Mouse (Mus musculus): ENCODE data around the gene Rnh1. TPM values are rescaled to one million over a fixed set of nuclear protein-coding genes. Genes with fewer than 3 reads are reported as not detected.

The Rnh1 gene
- polyA plus RNA-seq, 1 experiment from 2014 or later: 72.2 TPM

GRCm38 (mm10) chr7:141117636-141118035 is 55.0 kb downstream of the Rnh1 start, which contains the start of gene Ano9:
Gene Ano9, minus strand, starts transcription at chr7:141117806.
- DNase-seq (ENCODE audit: low spot score): no peak

GRCm38 (mm10) chr7:141115874-141116273 is 56.8 kb downstream of the Rnh1 start:
- no peak for DNase-seq (ENCODE audit: low spot score)

MicroRNA genes within 50 kb of the gene (microRNA counts, 519-probe panel; counts per million panel counts)
- microRNA mmu-miR-210: 5,689 counts per million, percentile 87 among the panel's probes with 10 or more counts

Small RNA genes lying within 50 kb of the gene (microRNA-seq; reads per million reads assigned to microRNA genes)
- 1,321 reads per million, percentile 75 among the genes with 10 or more reads in this experiment for gene Mir210 (ENCODE audit: borderline number of aligned reads)

Other genes starting within 250 kb of the Rnh1 start
- gene Pgghg, start 231.5 kb downstream of the Rnh1 start, polyA plus RNA-seq (2015; fragmentation: Nextera tagmentation; extraction: Ambion mirVana): 15.5 and 18.6 TPM in 2 replicates
- 0.39 and 0.63 TPM in 2 replicates for gene Ifitm5, start 222.6 kb downstream of the Rnh1 start, polyA plus RNA-seq (2015; fragmentation: Nextera tagmentation; extraction: Ambion mirVana)
- gene Gm45717, start 216.9 kb downstream of the Rnh1 start, polyA plus RNA-seq (2015; fragmentation: Nextera tagmentation; extraction: Ambion mirVana): not detected in 2 replicates
- 443 and 459 TPM in 2 replicates for gene Ifitm2, start 216.9 kb downstream of the Rnh1 start, polyA plus RNA-seq (2015; fragmentation: Nextera tagmentation; extraction: Ambion mirVana)
- gene Ifitm1, start 205.6 kb downstream of the Rnh1 start, polyA plus RNA-seq (2015; fragmentation: Nextera tagmentation; extraction: Ambion mirVana): 109 and 131 TPM in 2 replicates
- 987 and 1,033 TPM in 2 replicates for gene Ifitm3, start 162.1 kb downstream of the Rnh1 start, polyA plus RNA-seq (2015; fragmentation: Nextera tagmentation; extraction: Ambion mirVana)
- 0.73 and 0.95 TPM in 2 replicates for gene Ifitm6, start 154.9 kb downstream of the Rnh1 start, polyA plus RNA-seq (2015; fragmentation: Nextera tagmentation; extraction: Ambion mirVana)
- gene Gm17387, start 143.7 kb downstream of the Rnh1 start, polyA plus RNA-seq (2015; fragmentation: Nextera tagmentation; extraction: Ambion mirVana): not detected in 2 replicates
- gene B4galnt4, start 111.8 kb downstream of the Rnh1 start, polyA plus RNA-seq (2015; fragmentation: Nextera tagmentation; extraction: Ambion mirVana): 2.0 and 2.5 TPM in 2 replicates
- 45.1 and 47.8 TPM in 2 replicates for gene Pkp3, start 94.6 kb downstream of the Rnh1 start, polyA plus RNA-seq (2015; fragmentation: Nextera tagmentation; extraction: Ambion mirVana)
- 45.9 and 51.9 TPM in 2 replicates for gene Sigirr, start 72.3 kb downstream of the Rnh1 start, polyA plus RNA-seq (2015; fragmentation: Nextera tagmentation; extraction: Ambion mirVana)
- 0.18 and 0.33 TPM in 2 replicates for gene Ano9, start 55.1 kb downstream of the Rnh1 start, polyA plus RNA-seq (2015; fragmentation: Nextera tagmentation; extraction: Ambion mirVana)
- 25.5 and 28.8 TPM in 2 replicates for gene Ptdss2, start 50.5 kb downstream of the Rnh1 start, polyA plus RNA-seq (2015; fragmentation: Nextera tagmentation; extraction: Ambion mirVana)
- gene Hras, start 21.1 kb upstream of the Rnh1 start, polyA plus RNA-seq (2015; fragmentation: Nextera tagmentation; extraction: Ambion mirVana): 58.8 and 66.5 TPM in 2 replicates
- 2.5 and 2.9 TPM in 2 replicates for gene Lrrc56, start 21.3 kb upstream of the Rnh1 start, polyA plus RNA-seq (2015; fragmentation: Nextera tagmentation; extraction: Ambion mirVana)
- 1.1 and 1.8 TPM in 2 replicates for gene Lmntd2, start 41.2 kb upstream of the Rnh1 start, polyA plus RNA-seq (2015; fragmentation: Nextera tagmentation; extraction: Ambion mirVana)
- 19.7 and 20.6 TPM in 2 replicates for gene Rassf7, start 43.0 kb upstream of the Rnh1 start, polyA plus RNA-seq (2015; fragmentation: Nextera tagmentation; extraction: Ambion mirVana)
- 63.0 and 67.4 TPM in 2 replicates for gene Phrf1, start 55.9 kb upstream of the Rnh1 start, polyA plus RNA-seq (2015; fragmentation: Nextera tagmentation; extraction: Ambion mirVana)
- gene Irf7, start 93.6 kb upstream of the Rnh1 start, polyA plus RNA-seq (2015; fragmentation: Nextera tagmentation; extraction: Ambion mirVana): 46.6 and 46.7 TPM in 2 replicates
- gene Cdhr5, start 103.9 kb upstream of the Rnh1 start, polyA plus RNA-seq (2015; fragmentation: Nextera tagmentation; extraction: Ambion mirVana): 0.42 and 0.73 TPM in 2 replicates
- gene Sct, start 106.3 kb upstream of the Rnh1 start, polyA plus RNA-seq (2015; fragmentation: Nextera tagmentation; extraction: Ambion mirVana): 3.9 and 5.0 TPM in 2 replicates
- 0.33 and 0.40 TPM in 2 replicates for gene Drd4, start 119.1 kb upstream of the Rnh1 start, polyA plus RNA-seq (2015; fragmentation: Nextera tagmentation; extraction: Ambion mirVana)
- 25.6 and 27.6 TPM in 2 replicates for gene Deaf1, start 154.8 kb upstream of the Rnh1 start, polyA plus RNA-seq (2015; fragmentation: Nextera tagmentation; extraction: Ambion mirVana)
- gene Tmem80, start 154.9 kb upstream of the Rnh1 start, polyA plus RNA-seq (2015; fragmentation: Nextera tagmentation; extraction: Ambion mirVana): 43.0 and 45.6 TPM in 2 replicates
- gene Eps8l2, start 166.0 kb upstream of the Rnh1 start, polyA plus RNA-seq (2015; fragmentation: Nextera tagmentation; extraction: Ambion mirVana): 8.1 and 10.4 TPM in 2 replicates
- 379 and 423 TPM in 2 replicates for gene Taldo1, start 219.3 kb upstream of the Rnh1 start, polyA plus RNA-seq (2015; fragmentation: Nextera tagmentation; extraction: Ambion mirVana)
- 52.1 and 53.8 TPM in 2 replicates for gene Gatd1, start 241.3 kb upstream of the Rnh1 start, polyA plus RNA-seq (2015; fragmentation: Nextera tagmentation; extraction: Ambion mirVana)

Measured in thymus, postnatal 0 days (tissue).